Mouse (Mus musculus) cerebellum, adult 2 months (tissue): Measurements from ENCODE around the gene Mff.

Source experiments
- CTCF ChIP-seq: fragments of 200-500 bp; IDR thresholded peaks from 2 replicates; pipeline ENCODE4 v1.5.1; 2011; ENCODE audit warnings: low read depth, mild to moderate bottlenecking, control low read depth, low read length, moderate library complexity, borderline replicate concordance; ENCODE audit not compliant: insufficient read depth
- POLR2A ChIP-seq: fragments of 200-500 bp; IDR thresholded peaks from 2 replicates; pipeline ENCODE4 v1.6.1; 2011; ENCODE audit warnings: low read length, control low read depth, borderline replicate concordance; ENCODE audit not compliant: insufficient read depth

DNA sequence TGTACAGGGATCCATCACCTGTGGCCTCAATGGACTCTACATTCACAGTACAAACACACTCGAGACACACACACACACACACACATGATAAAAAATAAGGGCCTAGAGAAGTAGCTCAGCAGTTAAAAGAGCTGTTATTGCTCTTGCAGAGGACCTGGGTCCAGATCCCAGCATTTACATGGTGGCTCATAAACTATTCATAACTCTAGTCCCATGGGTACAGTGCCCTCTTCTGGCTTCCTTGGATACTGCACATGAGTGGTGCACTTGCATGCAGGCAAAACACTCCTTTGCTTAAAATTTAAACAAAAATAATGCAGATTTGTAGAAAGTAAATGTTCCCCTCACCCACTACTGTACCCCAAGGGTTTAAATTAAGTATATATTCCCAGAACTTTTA, 34.8 kb downstream of the Mff start:
- TF ChIP-seq POLR2A: no peak
- TF ChIP-seq CTCF: peak; percentile 15; the same call in 1 of the 2 replicates
